Mouse (Mus musculus) cerebral cortex, adult 2 months (tissue): ENCODE measurements around the gene Atp8b3.

Experiments used
- WGBS: fragments of 180-500 bp; shearing (Covaris S2); methylation state at CpG from one replicate; pipeline ENCODE4 v1.1.7; 2018; 5-methylcytosine and 5-hydroxymethylcytosine counted together

Atp8b3 gene

DNA sequence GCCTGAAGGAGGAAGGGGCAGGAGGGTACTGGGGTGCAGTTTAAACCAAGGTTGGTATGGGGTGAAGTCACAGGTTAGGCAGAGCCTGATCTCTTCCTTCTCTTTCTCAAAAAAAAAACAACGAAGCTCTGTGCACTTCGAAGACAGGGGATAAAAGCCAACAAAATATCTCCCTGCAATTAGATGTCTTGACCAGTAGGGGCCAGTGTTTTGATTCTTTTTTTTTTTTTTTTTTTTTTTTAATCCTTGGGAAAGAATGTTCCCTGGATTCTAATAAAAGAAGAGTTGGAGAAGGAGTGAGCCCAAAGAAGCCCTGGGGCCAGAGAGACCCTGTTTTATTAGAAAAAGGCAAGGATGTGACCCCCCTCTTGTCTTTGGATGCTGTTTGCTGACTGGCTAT, 19.6 kb downstream of the Atp8b3 start:
- WGBS: 67% methylated on average over 2 of the region's 2 CpGs

DNA sequence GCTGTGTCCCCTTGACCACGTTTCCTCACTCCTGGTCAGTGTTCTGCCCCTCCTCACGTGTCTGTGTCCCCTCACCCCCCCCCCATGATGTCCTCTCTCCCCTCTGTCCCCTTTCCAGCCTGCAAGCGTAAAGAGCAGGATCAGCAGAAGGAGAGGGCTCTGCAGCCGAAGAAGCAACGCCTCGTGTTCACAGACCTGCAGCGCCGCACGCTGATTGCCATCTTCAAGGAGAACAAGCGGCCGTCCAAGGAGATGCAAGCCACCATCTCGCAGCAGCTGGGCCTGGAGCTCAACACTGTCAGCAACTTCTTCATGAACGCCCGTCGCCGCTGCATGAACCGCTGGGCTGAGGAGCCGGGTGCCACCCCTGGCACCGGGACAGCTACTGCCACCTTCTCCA, 25.2 kb downstream of the Atp8b3 start:
- 10% methylated on average over 19 of the region's 19 CpGs for WGBS

DNA sequence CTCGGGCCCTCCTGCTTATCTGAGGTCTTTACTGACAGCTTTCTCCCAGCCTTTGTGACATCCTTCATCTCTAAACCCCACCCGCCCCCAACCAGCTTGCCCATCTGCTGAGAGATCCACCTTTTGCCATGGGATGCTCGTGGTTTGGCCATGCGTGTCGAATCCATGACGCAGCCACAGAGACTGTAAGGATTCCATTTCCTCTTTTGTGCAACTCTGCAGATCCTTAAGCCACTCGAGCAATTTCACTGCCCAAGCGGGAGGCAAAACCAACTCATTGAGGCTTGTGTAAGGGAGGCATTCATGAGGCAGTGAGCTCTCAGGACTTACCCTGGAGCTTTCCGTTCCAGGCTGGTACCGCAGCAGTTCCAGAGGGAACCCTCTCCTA, 28.7 kb downstream of the Atp8b3 start:
- WGBS: 61% methylated on average over 10 of the region's 10 CpGs

DNA sequence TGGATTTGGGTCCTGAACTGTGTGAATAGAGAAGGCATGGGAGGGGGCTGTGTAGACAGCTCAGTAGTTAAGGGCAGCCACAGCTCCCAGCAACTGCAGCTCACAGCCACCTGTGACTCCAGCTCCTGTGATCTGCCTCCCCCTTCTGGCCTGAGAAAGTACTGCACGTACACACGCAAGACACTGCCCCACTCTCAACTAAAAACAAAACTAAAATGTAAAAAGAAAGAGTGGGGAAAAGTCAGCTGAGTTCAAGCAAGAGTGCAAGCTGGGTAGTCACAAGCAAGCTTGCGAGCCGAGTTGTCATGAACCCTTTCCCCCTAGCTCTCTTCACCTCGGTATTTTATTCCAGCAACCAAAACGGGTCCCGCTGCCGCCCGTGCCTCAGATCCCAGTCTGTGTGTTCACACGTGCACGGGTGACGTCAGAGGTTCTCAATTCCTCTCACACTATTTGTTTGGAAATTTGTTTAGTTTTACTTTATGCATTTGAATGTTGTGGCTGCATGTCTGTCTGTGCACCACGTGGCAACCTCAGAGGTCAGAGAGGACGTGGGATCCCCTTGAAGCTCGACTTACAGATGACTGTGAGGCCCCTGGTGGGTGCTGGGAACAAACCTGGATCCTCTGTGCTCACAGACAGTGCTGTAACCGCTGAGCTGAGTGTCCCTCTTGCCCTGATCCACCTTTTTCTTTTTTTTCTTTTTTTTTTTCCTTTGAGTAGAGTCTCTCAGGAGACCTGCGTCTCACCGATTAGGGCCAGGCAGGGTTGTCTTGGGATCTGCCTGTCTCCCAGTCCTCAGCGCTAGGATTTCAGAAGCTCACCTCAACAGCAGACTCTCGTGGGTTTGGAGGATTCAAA, 29.3 kb downstream of the Atp8b3 start:
- 16% methylated on average over 20 of the region's 20 CpGs for WGBS

DNA sequence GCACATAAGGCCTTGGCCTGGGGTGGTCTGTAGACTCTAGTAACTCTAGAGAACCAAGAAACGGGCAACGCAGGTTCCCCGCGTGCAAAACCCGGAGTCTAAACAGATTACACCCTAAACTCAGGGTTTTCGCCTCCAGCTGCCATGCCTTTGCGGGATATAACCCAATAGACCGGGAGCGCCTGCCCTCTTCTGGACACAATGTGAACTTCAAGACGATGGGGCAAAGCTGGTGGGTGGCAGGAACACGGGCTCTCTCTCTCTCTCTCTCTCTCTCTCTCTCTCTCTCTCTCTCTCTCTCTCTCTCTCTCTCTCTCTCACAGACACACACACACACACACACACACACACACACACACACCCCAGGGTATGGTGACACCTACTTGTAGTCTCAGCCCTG, 32.7 kb downstream of the Atp8b3 start:
- WGBS: 2% methylated on average over 11 of the region's 11 CpGs

DNA sequence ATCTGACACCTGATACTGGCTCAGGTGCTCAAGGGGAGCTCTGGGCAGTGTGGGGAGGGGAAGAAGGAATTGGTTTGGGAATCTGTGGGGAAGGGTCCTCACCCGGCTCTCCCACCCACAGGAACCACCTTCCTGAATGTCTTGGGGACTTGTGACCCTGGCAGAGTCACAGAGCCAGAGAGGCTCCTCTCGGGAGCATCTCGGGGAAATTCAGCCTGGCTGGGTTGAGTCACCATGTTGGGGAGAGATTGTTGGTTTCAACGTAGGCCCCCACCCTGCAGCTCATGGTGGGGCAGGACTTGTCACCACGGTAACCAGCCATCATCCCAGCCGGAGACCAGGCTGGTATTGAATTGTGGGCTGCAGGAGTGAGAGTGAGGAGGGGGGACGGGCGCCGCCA, 34.2 kb downstream of the Atp8b3 start:
- under 1% methylated on average over 9 of the region's 9 CpGs for WGBS

DNA sequence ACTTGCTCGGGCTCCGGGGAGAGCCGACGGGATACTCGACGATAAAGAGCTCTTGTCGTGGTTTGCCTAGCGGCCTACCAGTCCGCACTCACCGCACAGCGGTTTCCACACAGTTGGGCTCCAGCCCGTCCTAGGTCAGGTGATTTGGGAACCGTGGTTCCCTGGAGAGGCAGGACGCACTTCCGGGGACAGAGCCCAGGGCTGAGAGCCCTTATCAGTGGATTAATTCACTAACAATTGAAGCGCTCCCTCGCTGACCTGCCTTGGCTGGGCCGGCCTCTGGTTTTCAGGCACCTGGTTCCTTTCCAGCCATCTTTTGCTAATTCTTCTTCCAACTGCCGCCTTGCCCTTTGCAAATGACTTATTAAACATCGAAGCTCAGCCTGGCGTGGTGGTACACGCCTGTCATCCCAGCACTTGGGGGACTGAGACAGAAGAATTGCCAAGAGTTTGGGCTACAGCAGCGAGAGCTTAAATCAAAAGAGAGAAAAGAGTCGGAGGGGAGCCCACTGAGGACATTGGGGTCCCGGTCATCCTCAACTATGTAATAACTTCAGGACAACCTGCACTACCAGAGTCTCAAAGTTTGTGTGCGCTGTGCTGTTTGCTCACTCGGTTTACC, 35.2 kb downstream of the Atp8b3 start:
- whole genome bisulfite sequencing: 27% methylated on average over 27 of the region's 27 CpGs

DNA sequence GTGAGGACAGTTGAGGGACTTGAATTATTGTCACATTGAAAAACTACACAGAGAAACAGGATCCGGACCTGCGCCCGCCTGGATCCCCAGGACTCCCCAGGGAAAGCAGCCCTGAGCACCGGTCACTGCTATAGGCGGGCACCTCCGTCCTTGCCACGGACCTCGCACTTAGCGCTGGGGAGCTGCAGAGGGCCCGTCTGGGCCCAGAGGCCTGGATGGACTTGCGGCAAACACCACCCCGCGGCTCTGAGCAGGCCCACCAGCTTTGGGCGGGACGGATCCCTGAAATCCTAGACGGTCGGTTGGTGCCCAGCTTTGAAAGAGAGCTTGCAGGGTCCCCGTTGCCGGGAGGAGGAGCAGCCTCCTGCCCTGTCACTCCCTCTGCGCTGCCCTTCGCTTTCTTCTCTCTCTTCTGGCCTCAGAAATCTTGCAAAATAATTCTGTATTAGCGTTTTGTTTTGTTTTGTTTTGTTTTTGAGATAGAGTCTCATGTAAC, 36.1 kb downstream of the Atp8b3 start:
- 10% methylated on average over 22 of the region's 22 CpGs for WGBS

DNA sequence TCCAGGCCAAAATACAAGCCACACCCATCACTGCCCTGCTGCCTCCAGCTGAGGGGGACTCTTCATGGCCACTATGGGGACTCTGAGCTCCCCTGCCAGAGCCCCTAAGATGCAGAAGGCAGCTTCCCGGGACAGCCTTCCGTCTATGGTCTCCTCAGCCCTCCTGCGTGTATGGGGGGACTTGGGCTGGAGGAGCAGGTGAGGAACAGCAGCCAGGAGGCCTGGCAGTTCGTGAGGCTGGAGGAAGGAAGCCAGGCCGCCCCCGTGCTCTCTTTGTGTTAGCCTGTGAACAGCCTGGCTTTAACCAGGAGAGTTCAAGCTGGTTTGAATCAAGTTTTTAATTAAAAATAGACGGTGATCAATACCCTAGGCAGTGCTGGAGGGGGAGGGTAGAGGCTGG, 36.6 kb downstream of the Atp8b3 start:
- 4% methylated on average over 7 of the region's 7 CpGs for WGBS

DNA sequence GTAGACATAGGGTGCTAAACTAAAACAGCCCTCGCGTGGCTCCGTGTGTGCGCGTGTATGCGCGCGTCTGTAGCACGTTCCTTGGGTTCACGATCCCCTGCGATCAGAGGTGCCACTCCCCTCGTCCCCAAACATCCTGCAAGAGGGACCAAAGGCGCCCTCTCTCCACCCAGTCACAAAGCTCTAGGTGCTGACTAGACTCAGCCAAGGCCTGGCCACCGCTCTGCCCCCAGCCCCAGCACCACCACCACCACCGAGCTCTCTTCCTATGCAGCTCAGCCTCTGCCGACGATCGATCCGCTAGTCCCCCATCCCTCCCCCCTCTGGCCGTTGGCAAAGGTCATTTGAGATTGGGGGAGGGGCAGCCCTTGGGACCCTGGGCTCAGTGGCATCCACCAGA, 42.5 kb downstream of the Atp8b3 start:
- WGBS: 2% methylated on average over 20 of the region's 20 CpGs

DNA sequence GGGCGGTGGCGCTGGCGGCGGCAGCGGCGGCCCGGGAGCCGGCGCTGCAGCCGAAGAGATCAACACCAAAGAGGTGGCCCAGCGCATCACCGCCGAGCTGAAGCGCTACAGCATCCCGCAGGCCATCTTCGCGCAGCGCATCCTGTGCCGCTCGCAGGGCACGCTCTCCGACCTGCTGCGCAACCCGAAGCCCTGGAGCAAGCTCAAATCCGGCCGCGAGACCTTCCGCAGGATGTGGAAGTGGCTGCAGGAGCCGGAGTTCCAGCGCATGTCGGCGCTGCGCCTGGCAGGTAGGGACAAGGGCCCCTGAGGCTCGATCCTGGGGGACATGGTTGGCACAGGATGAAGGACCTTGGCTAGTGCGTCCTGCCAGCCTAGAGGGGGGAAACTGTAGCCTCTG, 43.0 kb downstream of the Atp8b3 start:
- WGBS: 3% methylated on average over 35 of the region's 35 CpGs

DNA sequence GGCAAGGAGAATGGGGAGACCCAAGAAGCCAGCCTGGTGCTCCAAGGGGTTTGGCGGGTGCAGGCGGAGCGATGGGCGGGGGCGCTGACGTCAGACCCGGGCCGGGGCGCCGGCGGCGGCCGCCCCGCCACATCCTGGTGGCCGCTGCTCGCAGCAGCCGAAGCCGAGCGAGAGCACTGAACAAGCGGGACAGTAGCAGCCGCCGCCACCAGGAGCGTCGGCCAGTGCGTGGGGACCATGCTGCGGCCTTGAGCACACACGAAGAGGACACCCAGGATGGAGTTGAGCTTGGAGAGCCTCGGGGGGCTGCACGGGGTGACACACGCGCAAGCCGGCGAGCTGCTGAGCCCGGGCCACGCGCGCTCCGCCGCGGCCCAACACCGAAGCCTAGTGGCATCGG, 44.2 kb downstream of the Atp8b3 start, which contains the start of gene Onecut3:
Gene Onecut3, plus strand, starts transcription at position 104 of the 400 bp plus-strand sequence.
- WGBS: 1% methylated on average over 39 of the region's 42 CpGs

DNA sequence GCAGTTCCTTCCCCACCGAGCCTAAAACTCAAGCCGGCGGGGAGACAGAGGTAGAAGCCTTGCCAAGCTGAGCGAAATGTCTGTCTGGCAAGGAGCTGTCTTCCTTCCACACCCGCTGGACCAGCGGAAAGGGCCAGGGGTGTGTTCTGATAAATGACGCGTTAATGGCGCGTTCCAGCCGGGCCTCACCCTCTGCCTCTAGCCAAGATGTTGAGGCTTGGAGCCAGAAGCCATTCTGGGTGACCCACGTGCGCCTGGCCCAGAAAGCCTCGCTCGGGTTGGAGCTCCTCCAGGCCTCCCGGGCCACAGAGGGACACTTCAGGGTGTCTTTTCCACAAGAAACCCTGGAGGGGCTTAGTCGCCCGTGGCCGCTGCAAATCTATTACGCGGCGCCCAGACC, 48.9 kb downstream of the Atp8b3 start:
- 3% methylated on average over 22 of the region's 22 CpGs for WGBS

DNA sequence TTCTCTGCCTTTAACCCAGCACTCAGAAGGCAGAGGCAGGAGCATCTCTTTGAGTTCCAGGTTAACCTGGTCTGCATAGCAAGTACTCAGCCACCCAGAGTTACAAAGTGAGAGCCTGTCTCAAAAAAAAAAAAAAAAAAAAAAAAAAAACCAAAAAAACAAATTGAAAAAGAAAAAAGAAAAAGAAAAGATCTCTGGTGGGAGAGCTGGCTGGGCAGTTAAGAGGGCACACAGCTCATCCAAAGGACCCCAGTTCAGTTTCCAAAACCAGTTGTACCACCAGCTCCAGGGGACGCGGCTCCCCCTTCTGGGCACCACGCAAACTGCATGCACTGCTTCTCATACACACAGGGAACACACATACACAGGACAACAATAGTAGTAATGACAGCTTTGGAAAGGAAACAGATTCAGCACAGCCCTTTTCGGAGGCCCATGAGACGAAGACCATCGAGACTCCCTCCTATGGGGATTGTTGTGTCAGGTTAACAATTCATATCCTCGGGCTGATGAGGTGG, 52.0 kb downstream of the Atp8b3 start:
- WGBS: 81% methylated on average over 7 of the region's 7 CpGs

DNA sequence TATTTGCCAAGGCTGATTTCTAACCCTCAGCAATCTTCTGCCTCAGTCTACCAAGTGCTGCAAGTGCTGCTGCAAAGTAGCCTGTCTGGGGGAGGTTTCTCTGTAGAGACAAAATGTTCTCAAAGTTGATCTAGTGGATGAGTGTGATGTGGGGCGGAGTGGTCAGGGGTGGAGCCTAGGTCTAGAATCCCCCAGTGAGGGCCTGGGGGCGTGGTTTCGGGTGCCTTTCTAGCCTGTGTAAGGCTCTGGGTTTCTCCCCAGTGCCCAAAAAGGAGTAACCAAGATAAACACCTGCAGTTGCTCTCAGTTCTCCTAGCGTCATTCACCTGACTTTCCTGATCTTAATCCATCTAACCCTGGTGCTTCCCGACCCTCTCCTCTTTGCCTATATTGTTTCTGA, 57.9 kb downstream of the Atp8b3 start:
- WGBS: 41% methylated on average over 5 of the region's 5 CpGs

DNA sequence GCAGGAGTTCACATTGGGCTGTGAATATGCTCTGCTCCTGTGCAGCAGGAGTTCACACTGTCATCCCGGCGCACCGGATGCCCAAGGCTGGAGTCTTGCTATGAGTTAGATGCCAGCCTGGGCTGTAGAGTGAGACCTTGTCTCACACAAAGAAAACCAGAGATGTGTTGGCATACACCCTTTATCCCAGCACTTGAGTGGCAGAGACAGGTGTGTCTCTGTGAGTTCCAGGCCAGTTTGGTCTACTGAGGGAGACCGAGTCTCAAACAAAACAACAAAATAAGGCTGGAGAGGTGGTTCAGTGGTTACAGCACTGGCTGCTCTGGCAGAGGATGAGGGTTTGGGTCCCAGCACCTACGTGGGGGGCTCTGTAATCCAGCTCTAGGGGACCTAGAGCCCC, 60.4 kb downstream of the Atp8b3 start:
- WGBS: 82% methylated on average over 5 of the region's 5 CpGs

DNA sequence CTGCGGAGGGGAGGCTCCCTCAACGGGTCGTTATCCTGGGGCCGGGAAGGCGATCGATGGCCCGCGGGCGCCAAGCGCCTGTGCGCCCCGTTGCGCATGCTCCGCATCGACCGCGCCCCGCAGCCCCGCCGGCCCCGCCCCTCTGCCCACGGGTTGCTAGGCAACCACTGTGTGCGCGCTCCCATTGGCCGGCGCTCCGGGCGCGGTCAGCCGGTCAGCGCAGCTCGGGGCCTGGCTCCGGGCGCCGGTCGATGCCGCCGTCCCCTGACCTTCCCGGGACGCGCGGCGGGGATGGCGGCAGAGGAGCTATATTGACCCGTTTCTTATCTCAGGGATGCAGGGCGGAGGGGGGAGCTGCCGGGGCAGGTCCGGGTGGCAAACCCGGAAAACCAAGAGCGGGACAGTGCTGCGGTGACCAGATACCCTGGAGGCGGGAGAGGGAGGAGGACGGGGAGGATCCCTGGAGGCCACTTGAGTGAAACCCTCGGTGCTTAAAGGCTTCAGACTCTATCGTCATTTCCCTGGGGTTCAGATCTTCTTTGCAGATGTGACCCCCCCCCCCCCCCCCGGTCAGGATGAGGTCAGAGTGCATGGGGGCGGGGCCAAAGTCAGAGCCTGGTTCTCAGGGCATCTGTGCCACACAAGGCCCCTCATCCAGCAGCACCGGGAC, 63.5 kb downstream of the Atp8b3 start:
- WGBS: 2% methylated on average over 58 of the region's 58 CpGs
